Mouse (Mus musculus): ENCODE measurements at regions not wholly inside any gene's neighbourhood (a gene's known extent, or its start where the extent isn't known, plus 50 kb on each side); places are given as distances from the start of the nearest gene placed in this dataset.

DNA sequence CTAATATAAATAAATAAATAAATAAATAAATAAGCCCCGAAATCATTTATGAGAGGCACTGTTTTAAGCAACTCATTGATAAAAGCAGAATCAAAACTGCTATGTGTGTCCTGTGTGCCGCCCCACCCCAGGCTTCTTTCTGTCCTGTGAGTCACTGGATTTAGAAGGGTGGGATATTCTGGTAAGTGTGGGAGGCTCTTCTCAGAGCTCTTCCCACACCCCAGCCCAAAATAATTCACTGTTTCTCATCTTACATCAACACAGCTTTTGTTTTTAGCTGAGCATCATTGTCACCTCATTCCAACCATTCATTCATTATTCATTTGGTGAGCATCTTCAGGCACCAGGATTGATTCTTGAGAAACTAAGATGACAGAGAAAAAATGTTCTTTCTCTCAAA, 118.4 kb downstream of the Barx2 start:
- TF ChIP-seq POLR2A (IDR thresholded peaks at IDR 0.05; ENCODE audit: control insufficient read depth, extremely low read depth, insufficient read depth, low read length, poor library complexity): no peak
- TF ChIP-seq CTCF (IDR thresholded peaks at IDR 0.05; ENCODE audit: borderline replicate concordance, control insufficient read depth, extremely low read depth, insufficient read depth, low read length, poor library complexity): no peak
- Histone ChIP-seq H3K4me1 (replicated peaks; ENCODE audit: control insufficient read depth, insufficient read depth, low read length) (no peaks in the 10 kb centered on the region), H3K4me3 (ENCODE audit: control insufficient read depth, insufficient read depth, low read length) (no peak overlapping the region), H3K27ac (ENCODE audit: control insufficient read depth, insufficient read depth, low read length) (no peak overlapping the region), H3K27me3 (ENCODE audit: control insufficient read depth, insufficient read depth, low read length) (no peaks in the 10 kb centered on the region), H3K36me3 (ENCODE audit: control insufficient read depth, insufficient read depth, low read length) (no peaks in the 10 kb centered on the region)
- WGBS: 100% methylated on average over 2 of the region's 2 CpGs
- DNase-seq: no peak

- TF ChIP-seq POLR2A (IDR thresholded peaks at IDR 0.05; ENCODE audit: control insufficient read depth, extremely low read depth, insufficient read depth, low read length, poor library complexity) (no peak), CTCF (IDR thresholded peaks at IDR 0.05; ENCODE audit: borderline replicate concordance, control insufficient read depth, extremely low read depth, insufficient read depth, low read length, poor library complexity) (no peak)
- no peaks in the 10 kb centered on the region for H3K4me1 ChIP-seq (replicated peaks; ENCODE audit: control insufficient read depth, insufficient read depth, low read length)
- no peaks in the 10 kb centered on the region for H3K27me3 ChIP-seq (ENCODE audit: control insufficient read depth, insufficient read depth, low read length)
- 91% methylated on average over 3 of the region's 3 CpGs for WGBS
- no peak overlapping the region for H3K27ac ChIP-seq (ENCODE audit: control insufficient read depth, insufficient read depth, low read length)
- DNase-seq: no peak
- H3K36me3 ChIP-seq (ENCODE audit: control insufficient read depth, insufficient read depth, low read length): no peaks in the 10 kb centered on the region
- no peak overlapping the region for H3K4me3 ChIP-seq (ENCODE audit: control insufficient read depth, insufficient read depth, low read length)
Measured at GRCm38 (mm10) chr9:31775956-31776355, 137.3 kb downstream of the Barx2 start.

DNA sequence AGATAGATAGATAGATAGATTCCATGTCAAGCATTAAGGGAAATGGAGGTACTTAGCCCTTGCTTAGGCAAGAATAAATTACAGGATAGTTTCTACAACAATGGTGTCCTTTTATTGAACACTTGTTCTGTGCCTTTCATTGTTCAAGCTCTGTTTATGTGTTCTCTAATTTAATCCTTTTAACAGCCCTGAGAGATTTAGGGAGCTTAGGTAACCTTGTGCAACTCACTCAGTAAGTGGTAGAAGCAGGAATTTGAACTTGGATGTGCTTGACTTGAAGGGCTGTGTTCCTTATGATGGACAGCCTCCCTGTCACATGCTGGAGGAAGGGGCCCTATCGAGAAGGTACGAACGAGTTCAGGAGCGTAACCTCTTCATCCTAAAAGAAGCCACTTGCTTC, 147.9 kb downstream of the Barx2 start:
- no peaks in the 10 kb centered on the region for H3K36me3 ChIP-seq (ENCODE audit: control insufficient read depth, insufficient read depth, low read length)
- 83% methylated on average over 4 of the region's 4 CpGs for WGBS
- no peak for DNase-seq
- H3K27ac ChIP-seq (ENCODE audit: control insufficient read depth, insufficient read depth, low read length): no peak overlapping the region
- no peaks in the 10 kb centered on the region for H3K27me3 ChIP-seq (ENCODE audit: control insufficient read depth, insufficient read depth, low read length)
- TF ChIP-seq CTCF (IDR thresholded peaks at IDR 0.05; ENCODE audit: borderline replicate concordance, control insufficient read depth, extremely low read depth, insufficient read depth, low read length, poor library complexity): no peak
- no peak overlapping the region for H3K4me3 ChIP-seq (ENCODE audit: control insufficient read depth, insufficient read depth, low read length)
- H3K4me1 ChIP-seq (replicated peaks; ENCODE audit: control insufficient read depth, insufficient read depth, low read length): no peaks in the 10 kb centered on the region

- no peaks in the 10 kb centered on the region for H3K27me3 ChIP-seq (ENCODE audit: control insufficient read depth, insufficient read depth, low read length)
- DNase-seq: no peak
- H3K27ac ChIP-seq (ENCODE audit: control insufficient read depth, insufficient read depth, low read length): no peak overlapping the region
- H3K36me3 ChIP-seq (ENCODE audit: control insufficient read depth, insufficient read depth, low read length): no peaks in the 10 kb centered on the region
- 91% methylated on average over 6 of the region's 6 CpGs for whole genome bisulfite sequencing
- no peak overlapping the region for H3K4me3 ChIP-seq (ENCODE audit: control insufficient read depth, insufficient read depth, low read length)
- no peaks in the 10 kb centered on the region for H3K4me1 ChIP-seq (replicated peaks; ENCODE audit: control insufficient read depth, insufficient read depth, low read length)
- TF ChIP-seq CTCF (IDR thresholded peaks at IDR 0.05; ENCODE audit: borderline replicate concordance, control insufficient read depth, extremely low read depth, insufficient read depth, low read length, poor library complexity) (no peak), POLR2A (IDR thresholded peaks at IDR 0.05; ENCODE audit: control insufficient read depth, extremely low read depth, insufficient read depth, low read length, poor library complexity) (no peak)
Measured at GRCm38 (mm10) chr9:31757894-31758561, 155.2 kb downstream of the Barx2 start.

DNA sequence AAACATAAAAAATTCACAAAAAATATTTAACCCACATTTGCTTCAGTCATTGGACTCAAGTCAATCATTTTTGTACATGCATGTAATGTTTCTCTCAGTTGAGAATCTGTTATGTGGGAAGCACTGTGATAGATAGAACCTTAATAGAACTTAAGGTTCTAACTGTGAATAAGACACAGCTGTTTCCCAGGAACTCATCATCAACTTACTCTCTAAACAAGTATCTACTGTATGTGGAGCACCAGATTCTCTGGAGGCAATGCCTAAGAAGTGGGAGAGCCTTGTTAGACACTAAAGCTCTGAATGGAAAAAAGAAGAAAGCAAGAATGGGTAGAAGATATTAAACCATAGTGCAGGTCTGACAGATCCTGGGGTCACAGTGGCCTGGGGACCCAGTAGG, 182.8 kb downstream of the Barx2 start:
- Histone ChIP-seq H3K27ac (ENCODE audit: control insufficient read depth, insufficient read depth, low read length) (no peak overlapping the region), H3K36me3 (ENCODE audit: control insufficient read depth, insufficient read depth, low read length) (no peaks in the 10 kb centered on the region), H3K4me3 (ENCODE audit: control insufficient read depth, insufficient read depth, low read length) (no peak overlapping the region), H3K27me3 (ENCODE audit: control insufficient read depth, insufficient read depth, low read length) (no peaks in the 10 kb centered on the region), H3K4me1 (replicated peaks; ENCODE audit: control insufficient read depth, insufficient read depth, low read length) (no peaks in the 10 kb centered on the region)
- DNase-seq: no peak
- TF ChIP-seq POLR2A (IDR thresholded peaks at IDR 0.05; ENCODE audit: control insufficient read depth, extremely low read depth, insufficient read depth, low read length, poor library complexity): no peak
- no peak for TF ChIP-seq CTCF (IDR thresholded peaks at IDR 0.05; ENCODE audit: borderline replicate concordance, control insufficient read depth, extremely low read depth, insufficient read depth, low read length, poor library complexity)

DNA sequence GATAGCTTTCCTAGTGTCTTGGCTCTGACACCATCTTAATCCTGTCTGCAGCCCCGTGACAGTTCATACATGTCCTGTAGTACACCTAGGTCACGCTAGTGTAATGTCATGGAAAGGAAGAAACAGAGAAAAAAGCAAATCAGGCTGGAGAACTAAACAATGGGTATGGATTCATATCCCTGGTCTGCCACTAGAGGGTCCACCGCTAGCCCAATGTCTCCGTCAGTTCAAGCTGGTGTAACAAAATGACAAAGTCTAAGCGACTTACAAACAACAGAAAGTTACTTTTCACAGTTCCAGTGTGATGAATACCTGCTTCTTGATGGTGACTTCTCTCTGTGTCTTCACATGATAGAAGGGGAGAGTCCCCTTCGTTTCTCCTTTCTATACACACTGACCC, 194.0 kb downstream of the Barx2 start:
- no peak for TF ChIP-seq CTCF (IDR thresholded peaks at IDR 0.05; ENCODE audit: borderline replicate concordance, control insufficient read depth, extremely low read depth, insufficient read depth, low read length, poor library complexity)
- TF ChIP-seq POLR2A (IDR thresholded peaks at IDR 0.05; ENCODE audit: control insufficient read depth, extremely low read depth, insufficient read depth, low read length, poor library complexity): no peak
- no peaks in the 10 kb centered on the region for H3K36me3 ChIP-seq (ENCODE audit: control insufficient read depth, insufficient read depth, low read length)
- H3K27ac ChIP-seq (ENCODE audit: control insufficient read depth, insufficient read depth, low read length): no peak overlapping the region
- no peaks in the 10 kb centered on the region for H3K27me3 ChIP-seq (ENCODE audit: control insufficient read depth, insufficient read depth, low read length)
- H3K4me3 ChIP-seq (ENCODE audit: control insufficient read depth, insufficient read depth, low read length): no peak overlapping the region
- DNase-seq: no peak
- 66% methylated on average over 6 of the region's 6 CpGs for WGBS
- H3K4me1 ChIP-seq (replicated peaks; ENCODE audit: control insufficient read depth, insufficient read depth, low read length): no peaks in the 10 kb centered on the region

- 68% methylated on average over 2 of the region's 2 CpGs for WGBS
- Histone ChIP-seq H3K4me3 (ENCODE audit: control insufficient read depth, insufficient read depth, low read length) (no peak overlapping the region), H3K27ac (ENCODE audit: control insufficient read depth, insufficient read depth, low read length) (no peak overlapping the region), H3K36me3 (ENCODE audit: control insufficient read depth, insufficient read depth, low read length) (no peaks in the 10 kb centered on the region), H3K4me1 (replicated peaks; ENCODE audit: control insufficient read depth, insufficient read depth, low read length) (no peaks in the 10 kb centered on the region), H3K27me3 (ENCODE audit: control insufficient read depth, insufficient read depth, low read length) (no peaks in the 10 kb centered on the region)
- DNase-seq: no peak
- TF ChIP-seq POLR2A (IDR thresholded peaks at IDR 0.05; ENCODE audit: control insufficient read depth, extremely low read depth, insufficient read depth, low read length, poor library complexity) (no peak), CTCF (IDR thresholded peaks at IDR 0.05; ENCODE audit: borderline replicate concordance, control insufficient read depth, extremely low read depth, insufficient read depth, low read length, poor library complexity) (no peak)
Measured at GRCm38 (mm10) chr9:31710022-31710421, 203.2 kb downstream of the Barx2 start.
